Mouse (Mus musculus) layer of hippocampus, adult 18-20 months (tissue): ENCODE measurements around the gene Hsd11b1. TPM values are rescaled to one million over a fixed set of nuclear protein-coding genes. Genes with fewer than 3 reads are reported as not detected.

Experiments
- DNase-seq, 2 experiments: peaks; one replicate each; pipeline ENCODE4 v3.0.0; 2022; ENCODE audit warnings: low spot score in 2 of 2
- total RNA-seq, 2 experiments: library from RNA; stranded (reverse); gene quantifications; 2 replicates each; pipeline ENCODE4 v1.2.3; 2021

The Hsd11b1 gene
- total RNA-seq, 2 experiments from 2014 or later = 38.2 to 40.7 TPM

- no peak for DNase-seq
Observed at GRCm38 (mm10) chr1:193250026-193250425, 13.8 kb downstream of the Hsd11b1 start.

- DNase-seq = peak in 1 of 2 experiments; percentile 17
Observed at GRCm38 (mm10) chr1:193244235-193244634, 19.6 kb downstream of the Hsd11b1 start.

- peak in 1 of 2 experiments; percentile 32 for DNase-seq
Observed at GRCm38 (mm10) chr1:193243571-193244193, 20.2 kb downstream of the Hsd11b1 start.

- no peak for DNase-seq
Observed at GRCm38 (mm10) chr1:193242863-193243262, 21.0 kb downstream of the Hsd11b1 start.

GRCm38 (mm10) chr1:193242238-193242637, 21.6 kb downstream of the Hsd11b1 start:
- peak; percentile 91 to 95 for DNase-seq

- DNase-seq = no peak
Observed at GRCm38 (mm10) chr1:193241436-193241835, 22.4 kb downstream of the Hsd11b1 start.

- DNase-seq = peak in 1 of 2 experiments; percentile 27
Observed at GRCm38 (mm10) chr1:193238426-193238825, 25.4 kb downstream of the Hsd11b1 start.

- DNase-seq = no peak
Observed at GRCm38 (mm10) chr1:193234930-193235329, 28.9 kb downstream of the Hsd11b1 start.

- DNase-seq = no peak
Observed at GRCm38 (mm10) chr1:193234130-193234645, 29.7 kb downstream of the Hsd11b1 start.

GRCm38 (mm10) chr1:193232732-193233131, 31.1 kb downstream of the Hsd11b1 start:
- DNase-seq = no peak

- DNase-seq = no peak
Observed at GRCm38 (mm10) chr1:193230935-193231334, 32.9 kb downstream of the Hsd11b1 start.

- no peak for DNase-seq
Observed at GRCm38 (mm10) chr1:193230531-193230930, 33.3 kb downstream of the Hsd11b1 start.

- no peak for DNase-seq
Observed at GRCm38 (mm10) chr1:193229570-193229969, 34.3 kb downstream of the Hsd11b1 start.

GRCm38 (mm10) chr1:193227537-193227936, 36.3 kb downstream of the Hsd11b1 start:
- no peak for DNase-seq

- DNase-seq = peak in 1 of 2 experiments; percentile 19
Observed at GRCm38 (mm10) chr1:193226724-193227522, 37.0 kb downstream of the Hsd11b1 start.

- no peak for DNase-seq
Observed at GRCm38 (mm10) chr1:193226114-193226513, 37.8 kb downstream of the Hsd11b1 start.

GRCm38 (mm10) chr1:193225531-193225930, 38.3 kb downstream of the Hsd11b1 start:
- no peak for DNase-seq

- DNase-seq = no peak
Observed at GRCm38 (mm10) chr1:193220408-193220807, 43.5 kb downstream of the Hsd11b1 start.

- DNase-seq = no peak
Observed at GRCm38 (mm10) chr1:193216000-193216399, 47.9 kb downstream of the Hsd11b1 start.

GRCm38 (mm10) chr1:193214053-193214452, 49.8 kb downstream of the Hsd11b1 start:
- DNase-seq = no peak

GRCm38 (mm10) chr1:193211371-193211770, 52.5 kb downstream of the Hsd11b1 start:
- no peak for DNase-seq

- peak in 1 of 2 experiments; percentile 69 for DNase-seq
Observed at GRCm38 (mm10) chr1:193208178-193208577, 55.7 kb downstream of the Hsd11b1 start.
